Mouse (Mus musculus) 3134 (cell line): ENCODE data around the gene Mtrr.

Source experiments
- DNase-seq: peaks from one replicate; pipeline ENCODE4 v3.0.0-alpha.2; 2011; ENCODE audit warnings: low spot score; ENCODE audit not compliant: insufficient read length; ENCODE audit errors: extremely low read depth

Mtrr gene

DNA sequence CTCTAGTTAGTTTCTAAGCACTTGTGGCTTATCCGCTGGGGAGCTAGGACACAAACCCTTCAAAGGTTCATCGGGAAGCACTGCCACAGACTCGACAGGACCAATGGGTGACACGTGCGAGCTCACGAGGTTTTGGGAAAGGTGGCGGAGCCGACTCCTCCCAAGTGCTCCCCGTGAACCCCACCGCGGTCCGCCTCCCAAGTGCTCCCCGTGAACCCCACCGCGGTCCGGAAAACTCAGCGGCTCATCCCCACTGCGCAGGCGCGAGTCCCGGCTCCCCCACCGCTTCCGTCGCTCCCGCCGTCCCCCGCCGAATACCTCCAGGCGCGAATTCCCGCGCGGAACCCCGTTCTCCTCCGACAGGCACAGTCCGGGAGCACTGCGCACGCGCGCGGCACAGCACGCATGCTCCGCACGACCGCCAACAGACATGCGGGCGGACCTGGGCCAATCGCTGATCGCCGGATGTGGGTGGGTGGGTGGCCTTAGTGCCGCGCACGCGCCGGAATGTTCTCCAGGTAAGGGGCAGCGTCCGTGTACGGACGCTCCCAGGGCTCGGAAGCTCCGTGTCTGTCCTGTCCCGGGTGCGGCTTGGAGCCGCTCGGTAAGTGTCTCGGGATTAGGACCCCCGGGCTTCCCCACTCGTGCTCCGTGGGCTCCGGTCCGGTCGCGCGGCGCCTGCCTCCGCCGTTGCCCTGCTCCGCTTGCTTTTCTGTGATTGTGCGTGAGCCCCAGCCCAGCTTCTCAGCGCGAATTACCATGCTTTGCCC lies at the start of gene Mtrr, which contains the start of gene Fastkd3:
TSS of gene Mtrr (minus strand) at position 403 of the 770 bp plus-strand sequence.
TSS of gene Fastkd3 (plus strand) at position 488 of the 770 bp plus-strand sequence.
- peak; percentile 95 for DNase-seq

DNA sequence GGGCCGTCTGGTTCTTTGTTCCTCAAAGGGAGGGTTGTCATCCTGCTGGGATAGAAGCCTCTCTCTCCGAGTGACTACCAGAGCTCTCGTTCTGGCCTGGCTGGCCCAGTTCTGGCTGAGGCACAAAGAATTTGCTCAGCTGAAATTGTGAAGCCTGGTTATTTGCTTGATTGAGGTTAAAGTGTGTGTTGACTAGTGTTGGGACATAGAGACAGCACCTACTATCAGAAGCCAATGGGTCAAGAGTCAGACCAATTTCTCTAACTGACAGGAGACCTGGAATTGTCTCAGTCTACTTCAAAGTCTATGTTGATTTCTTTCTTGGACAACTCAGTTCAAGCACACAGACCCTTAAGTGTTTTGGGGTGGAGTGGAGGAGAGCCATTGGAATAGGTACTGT lies 45.1 kb upstream of the Mtrr start:
- no peak for DNase-seq

DNA sequence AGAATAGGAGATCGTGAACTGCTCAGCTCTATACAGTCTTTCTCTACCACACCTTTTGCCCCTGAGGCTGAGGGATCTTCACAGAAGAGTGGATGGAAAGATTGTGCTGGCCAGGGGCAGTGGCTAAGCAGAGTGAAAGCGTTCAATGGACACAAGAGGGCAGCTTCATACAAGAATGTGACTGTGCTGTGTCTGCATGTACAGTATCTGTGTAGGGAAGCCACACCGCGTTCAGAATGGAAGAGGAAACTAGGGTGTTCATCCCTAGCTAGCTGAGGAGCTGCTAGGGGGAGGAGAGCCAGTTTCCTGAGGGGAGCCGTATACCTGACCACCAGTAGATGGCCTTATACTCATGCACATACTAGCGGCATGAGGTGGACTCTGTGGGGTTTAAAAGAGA lies 40.8 kb upstream of the Mtrr start:
- DNase-seq = no peak

DNA sequence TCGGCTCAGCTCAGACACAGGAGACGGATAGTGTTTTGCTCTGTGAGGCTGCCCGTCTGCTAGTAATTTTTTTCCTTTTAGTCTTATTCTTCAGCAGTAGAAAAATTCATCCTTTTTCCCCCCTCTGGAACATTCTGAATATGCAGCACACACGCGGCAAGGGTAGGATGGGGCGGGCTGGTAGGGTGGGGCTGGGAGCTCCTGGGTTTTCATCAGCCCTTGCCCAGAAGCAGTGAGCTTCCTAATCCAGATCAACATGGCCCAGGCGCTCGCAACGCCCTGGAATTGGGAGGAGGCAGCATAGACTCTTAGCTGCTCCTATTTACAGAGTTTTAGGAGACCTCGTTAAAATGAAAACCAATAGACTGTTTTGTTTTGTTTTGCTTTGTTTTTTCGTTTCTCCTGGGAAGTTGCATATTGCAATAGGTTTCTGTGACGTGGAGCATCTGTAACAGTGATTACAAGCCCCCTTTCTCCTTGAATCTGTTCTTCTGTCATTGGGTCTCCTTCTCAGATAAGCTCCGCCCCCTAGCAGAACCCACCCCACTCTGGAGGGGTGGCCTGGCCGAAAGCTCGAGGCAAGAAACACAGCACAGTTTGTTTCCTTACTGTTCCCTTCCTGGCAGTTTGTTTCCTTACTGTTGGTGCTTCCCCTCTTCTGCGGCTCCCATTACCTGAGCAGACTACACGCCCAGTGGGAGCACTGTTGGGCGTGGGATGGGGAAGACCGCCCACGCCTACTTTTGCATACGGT lies 25.9 kb upstream of the Mtrr start:
- DNase-seq = no peak

DNA sequence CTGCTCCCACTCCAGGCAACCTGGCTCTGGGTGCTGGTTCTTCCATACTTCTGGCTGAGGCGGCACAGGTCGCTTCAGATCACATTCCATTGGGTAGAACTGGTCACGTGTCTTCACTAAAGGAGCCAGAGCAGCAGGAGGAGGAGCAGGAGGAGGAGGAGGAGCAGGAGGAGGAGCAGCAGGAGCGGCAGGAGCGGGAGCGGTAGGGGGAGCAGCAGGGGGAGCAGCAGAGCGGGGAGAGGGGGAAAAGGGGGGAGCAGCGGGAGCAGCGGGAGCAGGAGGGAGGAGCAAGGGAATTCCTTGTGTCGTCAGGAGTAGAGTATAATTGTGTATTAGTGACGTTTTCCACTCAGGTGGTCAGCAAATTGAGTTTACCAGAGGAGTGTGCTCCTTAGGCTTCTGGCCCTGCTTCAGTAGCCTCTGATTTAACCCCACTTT lies 23.8 kb upstream of the Mtrr start:
- peak; percentile 75 for DNase-seq

DNA sequence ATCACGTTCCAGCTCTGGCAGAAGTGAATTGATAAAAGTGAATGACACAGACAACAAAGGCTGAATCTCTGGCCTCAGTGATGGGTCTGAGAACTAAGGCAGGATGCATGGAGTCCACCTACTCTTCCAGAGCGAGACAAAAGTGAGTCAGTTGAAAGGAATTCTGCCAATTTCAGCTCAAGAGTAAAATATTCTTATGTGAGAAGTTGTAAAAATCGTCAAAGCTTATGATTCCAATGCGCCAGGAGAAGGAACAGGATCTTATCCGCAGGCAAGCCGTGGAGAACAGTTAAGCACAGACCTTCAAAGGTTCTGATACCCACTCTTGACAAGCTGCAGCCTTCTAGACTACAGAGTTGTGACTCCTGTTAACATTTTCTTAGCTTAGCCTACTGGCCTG lies 21.1 kb upstream of the Mtrr start:
- no peak for DNase-seq

DNA sequence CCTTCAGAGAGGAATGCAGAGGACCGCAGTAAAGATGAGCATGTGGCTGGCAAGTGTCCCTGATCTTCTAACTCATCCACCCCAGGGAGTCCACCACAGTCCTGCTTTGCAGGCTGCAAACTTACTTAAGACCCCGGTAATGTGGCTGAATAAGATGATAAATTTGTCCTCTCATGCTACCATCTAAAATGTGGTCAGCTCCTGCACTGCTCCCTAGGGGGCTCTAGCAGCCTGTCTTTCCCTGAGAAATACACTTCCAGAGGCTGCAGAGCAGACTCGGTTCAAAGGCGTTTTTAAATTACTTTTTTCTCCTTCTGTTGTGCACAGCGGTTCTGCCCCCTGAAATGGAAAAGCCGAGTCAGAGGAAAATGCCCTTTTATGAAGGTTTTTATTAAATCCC lies 19.2 kb upstream of the Mtrr start:
- no peak for DNase-seq

DNA sequence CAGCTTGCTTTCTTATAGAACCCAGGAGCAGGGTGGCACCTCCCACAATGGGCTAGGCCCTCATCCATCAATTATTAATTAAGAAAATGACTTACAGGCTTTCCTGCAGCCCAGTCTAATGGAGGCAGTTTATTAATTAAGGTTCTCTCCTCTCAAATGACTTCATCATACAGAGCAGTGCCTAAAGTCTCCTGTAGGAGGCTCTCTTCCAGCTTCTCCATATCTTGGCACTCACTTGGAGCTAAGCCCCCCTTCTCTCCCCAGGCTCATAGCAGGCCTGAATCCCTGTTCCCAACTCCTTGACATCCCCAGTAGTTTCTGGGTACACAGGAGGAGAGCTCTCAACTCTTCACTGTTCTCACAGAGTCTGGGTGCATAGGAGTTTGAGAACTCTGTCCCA lies 17.0 kb upstream of the Mtrr start:
- DNase-seq = no peak

DNA sequence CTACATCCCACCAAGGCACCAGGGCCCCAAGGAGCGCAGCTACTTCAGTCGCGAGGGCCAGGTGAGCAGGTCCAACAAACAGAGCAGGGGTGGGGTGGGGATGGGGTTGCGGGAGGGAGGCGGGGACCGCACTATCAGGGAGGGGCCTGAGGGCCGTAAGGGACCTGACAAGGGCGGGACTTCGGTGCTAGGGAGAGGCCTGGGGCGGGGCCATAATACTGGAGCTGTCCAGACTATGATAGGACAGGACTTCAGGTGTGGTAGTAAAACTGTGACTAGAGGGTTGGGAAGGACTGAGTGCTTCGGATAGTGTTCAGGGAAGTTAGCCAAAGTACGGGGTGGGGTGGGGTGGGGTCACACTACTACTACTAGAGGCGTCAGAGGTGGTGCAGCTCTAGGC lies 15.7 kb upstream of the Mtrr start:
- no peak for DNase-seq

DNA sequence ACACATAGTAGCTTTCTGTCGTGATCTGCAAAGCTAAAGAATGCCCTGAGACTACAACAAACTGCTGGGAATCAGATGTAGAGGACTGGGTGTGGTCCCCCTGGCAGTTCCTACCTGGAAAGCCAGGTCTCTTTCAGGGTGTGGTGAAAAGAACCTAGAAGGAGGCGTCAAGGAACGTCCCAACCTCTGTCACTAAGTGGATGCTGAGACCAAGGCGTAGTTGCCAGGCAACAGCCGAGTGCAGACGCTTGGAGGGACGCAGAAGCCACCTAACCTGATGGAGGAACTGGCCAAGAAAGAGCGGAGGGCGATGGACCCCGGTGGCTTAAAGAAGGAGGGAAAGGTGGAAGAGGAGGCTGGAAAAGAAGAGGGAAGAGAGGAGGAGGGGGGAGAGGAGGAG lies 15.2 kb upstream of the Mtrr start, which contains the start of gene 1700001L19Rik:
TSS of gene 1700001L19Rik (plus strand) at position 223 of the 400 bp plus-strand sequence.
- no peak for DNase-seq

DNA sequence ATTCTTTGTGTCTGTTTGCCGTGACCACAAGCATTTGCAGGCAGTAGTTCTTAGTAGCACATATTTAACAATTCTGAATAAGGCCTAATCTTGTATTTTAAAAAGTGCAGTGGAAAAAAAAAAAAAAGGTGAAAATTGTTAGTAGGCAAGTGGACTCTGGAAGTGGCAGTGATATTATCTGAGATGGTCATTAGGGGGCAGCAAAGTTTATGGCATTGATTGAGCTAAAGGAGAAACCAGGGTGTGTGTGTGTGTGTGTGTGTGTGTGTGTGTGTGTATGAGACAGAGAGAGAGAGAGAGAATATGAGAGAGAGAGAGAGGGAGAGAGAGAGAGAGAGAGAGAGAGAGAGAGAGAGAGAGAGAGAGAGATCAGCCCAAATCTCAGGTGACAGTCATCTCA lies 11.8 kb upstream of the Mtrr start:
- no peak for DNase-seq

DNA sequence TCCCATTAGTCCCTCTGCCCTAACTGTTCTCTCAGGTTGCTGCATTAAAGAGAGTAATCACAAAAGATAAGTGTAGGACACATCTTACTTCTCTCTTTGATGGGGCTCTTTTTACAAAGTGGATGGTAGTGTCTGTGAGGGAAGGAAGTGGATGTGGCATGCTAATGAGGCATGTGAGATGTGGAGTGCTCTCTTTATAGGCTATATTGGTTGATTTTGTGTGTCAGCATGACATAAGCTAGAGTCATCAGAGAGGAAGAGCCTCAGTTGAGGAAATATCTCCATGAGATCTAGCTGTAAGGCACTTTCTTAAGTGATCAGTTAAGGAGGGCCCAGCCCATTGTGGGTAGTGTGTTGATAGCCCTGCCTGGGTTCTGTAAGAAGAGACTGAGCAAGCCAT lies 6.4 kb upstream of the Mtrr start:
- DNase-seq = no peak

DNA sequence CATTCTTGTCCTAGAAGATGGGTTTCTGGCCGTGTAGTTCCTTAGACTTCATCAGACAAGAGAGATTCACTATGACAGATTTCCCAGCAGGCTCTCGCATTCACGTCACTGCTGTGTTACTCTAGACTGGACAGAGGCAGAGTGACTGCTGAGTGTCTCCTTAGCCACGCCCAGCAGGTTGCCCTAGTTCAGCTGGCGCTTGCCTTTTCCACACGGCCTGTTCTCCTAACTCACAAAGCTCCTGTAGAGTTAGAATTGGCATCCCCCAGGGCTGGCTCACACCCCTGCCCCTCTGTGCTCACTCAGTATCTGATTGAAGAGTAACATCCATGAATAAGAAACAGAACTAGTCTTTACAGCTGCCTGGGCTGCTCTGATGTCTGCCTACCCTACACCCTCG lies 3.5 kb upstream of the Mtrr start:
- no peak for DNase-seq

DNA sequence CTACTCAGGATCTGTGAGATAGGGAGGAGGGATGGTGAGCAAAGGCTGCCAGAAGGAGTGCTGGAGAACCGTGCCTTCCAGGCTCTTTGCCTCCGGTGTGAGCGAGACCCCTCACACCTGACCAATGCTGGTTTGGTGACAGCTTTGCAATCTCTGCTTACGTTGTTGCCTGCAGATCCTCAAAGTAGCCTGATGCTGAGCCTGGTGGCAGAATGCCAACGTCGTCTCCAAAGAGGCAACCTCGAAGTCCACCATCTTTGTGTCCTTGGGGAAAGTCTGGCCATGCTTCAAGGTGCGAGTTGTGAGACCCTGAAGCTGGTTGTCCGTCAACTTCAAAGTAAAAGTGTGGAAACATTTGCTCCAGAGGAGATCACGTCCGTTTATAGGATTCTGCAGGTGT lies 2.0 kb upstream of the Mtrr start:
- DNase-seq = no peak

DNA sequence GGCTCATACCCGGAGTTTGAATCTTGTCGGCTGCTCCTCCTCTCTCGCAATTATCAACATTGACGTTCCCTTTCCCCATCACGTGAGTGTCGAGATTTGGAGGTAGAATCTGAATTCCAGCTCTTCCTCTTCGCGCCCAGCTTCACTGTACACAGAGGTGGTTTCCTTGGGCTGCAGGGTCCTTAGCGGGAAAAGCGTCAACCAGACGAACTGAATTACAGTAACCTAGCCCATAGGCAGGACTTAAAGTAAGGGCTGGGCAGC lies 500 bp upstream of the Mtrr start:
- no peak for DNase-seq

DNA sequence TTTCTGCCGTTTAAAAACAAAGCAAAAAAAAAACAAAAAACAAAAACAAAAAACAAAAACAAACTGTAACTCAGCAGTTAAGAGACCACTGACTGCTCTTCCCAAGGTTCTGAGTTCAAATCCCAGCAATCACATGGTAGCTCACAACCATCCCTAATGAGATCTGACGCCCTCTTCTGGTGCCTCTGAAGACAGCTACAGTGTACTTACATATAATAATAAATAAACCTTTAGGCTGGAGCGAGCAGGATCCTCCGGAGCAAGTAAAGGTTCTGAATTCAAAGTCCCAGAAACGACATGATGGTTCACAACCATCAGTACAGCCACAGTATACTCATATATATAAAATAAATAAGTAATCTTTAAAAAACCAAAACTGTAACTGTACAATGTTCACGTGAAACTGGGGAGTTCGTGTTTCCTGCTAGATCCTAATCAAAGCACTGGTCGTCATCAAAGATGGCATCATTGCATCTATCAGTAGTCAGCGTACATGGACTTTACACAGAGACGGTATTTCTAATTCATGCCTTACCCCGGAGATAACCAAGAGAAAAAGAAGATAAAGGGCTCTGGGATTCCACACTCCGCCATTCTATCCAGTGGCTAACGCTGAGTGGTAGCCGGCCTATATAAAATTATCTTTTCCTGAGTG lies 736 bp downstream of the Mtrr start:
- DNase-seq = no peak

DNA sequence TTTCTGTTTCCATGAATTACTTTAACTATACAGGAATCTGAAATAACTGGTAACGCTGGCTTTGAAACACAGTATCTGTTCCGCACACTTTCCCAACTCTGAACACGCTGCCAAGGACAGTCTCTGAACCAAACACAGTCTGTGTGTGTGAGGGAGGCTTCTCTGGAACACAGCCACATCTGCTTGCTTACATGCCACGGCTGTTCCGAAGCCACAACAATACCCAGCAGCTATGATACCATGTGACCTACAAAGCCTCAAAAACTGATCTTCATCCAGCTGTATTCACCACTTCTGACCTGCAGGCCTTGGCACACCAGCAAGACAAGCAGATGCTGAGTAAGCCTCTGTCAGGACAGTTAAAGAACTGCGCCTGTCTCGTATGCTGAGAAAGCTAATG lies 4.0 kb downstream of the Mtrr start:
- no peak for DNase-seq

DNA sequence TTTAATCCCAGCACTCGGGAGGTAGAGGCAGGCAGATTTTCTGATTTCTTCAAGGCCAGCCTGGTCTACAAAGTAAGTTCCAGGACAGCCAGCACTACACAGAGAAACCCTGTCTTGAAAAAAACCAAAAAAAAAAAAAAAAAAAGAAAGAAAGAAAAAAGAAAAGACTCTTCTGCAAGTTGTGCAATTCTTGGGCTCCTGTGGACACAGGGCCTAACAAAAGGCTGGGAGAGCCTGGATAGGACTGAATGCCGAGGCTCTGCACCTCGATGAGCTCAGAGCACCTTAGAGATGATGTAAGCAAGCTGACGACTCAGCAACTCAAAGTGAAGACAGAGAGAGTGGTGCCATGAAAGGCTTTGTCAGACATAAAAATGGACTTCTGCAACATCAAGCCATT lies 7.6 kb downstream of the Mtrr start:
- DNase-seq = no peak

DNA sequence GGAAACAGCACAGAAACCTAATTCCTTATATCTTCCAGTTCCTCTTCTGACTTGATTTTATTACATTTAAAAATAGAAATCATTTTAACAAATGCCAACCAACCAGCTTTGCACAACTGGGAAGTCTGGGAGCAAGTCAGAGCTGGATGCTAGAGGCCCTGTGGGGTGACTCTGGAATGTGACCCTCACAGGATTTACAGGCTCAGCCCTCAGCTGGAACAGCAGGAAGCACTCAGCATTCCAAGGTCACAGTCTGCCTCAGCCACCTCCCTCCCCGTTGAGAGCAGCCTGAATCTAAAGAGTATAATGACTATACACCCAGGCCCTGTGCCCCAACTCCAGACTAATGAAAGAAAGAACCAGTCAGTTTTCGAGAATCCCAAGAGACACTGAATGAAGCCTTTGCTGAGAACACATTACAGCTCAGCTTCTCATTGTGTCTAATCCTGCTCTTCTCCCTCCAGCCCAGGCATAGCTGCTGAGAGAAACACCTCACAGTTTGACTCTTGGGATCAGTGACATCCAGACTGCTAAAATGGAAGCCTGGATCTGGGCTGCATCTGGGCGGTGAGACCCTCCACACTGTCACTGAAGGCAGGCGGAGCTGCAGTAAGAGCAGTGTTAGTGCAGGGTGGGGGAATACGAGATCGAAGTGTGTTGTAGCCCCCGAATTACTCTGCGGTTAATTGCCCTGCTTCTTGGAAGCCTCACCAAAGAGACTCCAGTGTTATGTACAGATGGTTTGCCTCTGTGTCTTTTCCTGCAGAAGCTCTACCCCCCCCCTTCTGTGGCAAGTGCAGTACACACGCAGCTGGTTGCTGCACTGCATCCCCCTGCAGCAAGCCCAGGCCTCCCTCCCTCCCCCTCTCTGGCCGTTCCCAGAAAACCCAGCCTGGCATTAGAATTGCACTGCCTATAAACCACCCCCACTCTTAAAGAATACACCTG lies 8.7 kb downstream of the Mtrr start:
- no peak for DNase-seq

DNA sequence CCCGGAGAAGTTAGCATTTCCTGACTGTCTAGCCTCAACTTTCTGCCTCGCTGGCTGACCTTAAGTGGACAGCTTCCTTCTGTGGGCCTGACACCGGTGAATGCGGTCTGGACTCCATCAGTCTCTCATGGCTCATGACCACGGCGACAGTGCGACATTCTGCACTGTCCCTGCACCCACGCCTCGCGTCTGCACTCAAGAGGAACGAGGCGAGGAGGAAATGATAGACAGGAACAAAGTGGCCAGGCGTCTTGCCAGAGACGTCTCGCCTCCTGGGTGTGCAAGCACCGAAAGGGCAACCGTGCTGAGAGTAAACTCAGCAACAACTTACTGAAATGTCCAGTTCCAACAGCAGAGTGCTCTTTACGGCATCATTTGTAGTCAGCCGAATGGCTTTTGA lies 9.7 kb downstream of the Mtrr start:
- DNase-seq = no peak
